Mouse (Mus musculus) embryonic facial prominence, embryonic 13.5 days (tissue): ENCODE results near the gene Gm13276. TPM values are rescaled to one million over a fixed set of nuclear protein-coding genes. Genes with fewer than 3 reads are reported as not detected.
"Not testable (repeated sequence)": the region's sequence is repeated elsewhere in the genome, so short reads cannot be mapped to it uniquely, and the experiment has no call there.

ENCODE experiments used
- ATAC-seq: fragments of 200-750 bp; cut with Nextera tagmentation; 2 replicates; pipeline ENCODE4 v1.8.0; 2017; ENCODE audit warnings: low read depth; ENCODE audit not compliant: insufficient number of reproducible peaks, insufficient read depth, low FRiP score, low TSS enrichment
- H3K27ac ChIP-seq: fragments of 300-500 bp; sonication (generic); 2 replicates; pipeline ENCODE4 v1.5.1; 2015; ENCODE audit warnings: moderate library complexity, mild to moderate bottlenecking, inconsistent platforms
- H3K27me3 ChIP-seq: fragments of 300-500 bp; sonication (generic); 2 replicates; pipeline ENCODE4 v1.6.1; 2015; ENCODE audit warnings: mild to moderate bottlenecking, inconsistent platforms
- H3K36me3 ChIP-seq: fragments of 300-500 bp; sonication (generic); 2 replicates; pipeline ENCODE4 v1.6.1; 2015; ENCODE audit warnings: mild to moderate bottlenecking, inconsistent platforms
- H3K4me1 ChIP-seq: fragments of 300-500 bp; sonication (generic); 2 replicates; pipeline ENCODE4 v1.6.1; 2015; ENCODE audit warnings: inconsistent platforms
- H3K4me2 ChIP-seq: fragments of 300-500 bp; sonication (generic); 2 replicates; pipeline ENCODE4 v1.6.1; 2015; ENCODE audit warnings: moderate library complexity, mild to moderate bottlenecking, inconsistent platforms
- H3K4me3 ChIP-seq: fragments of 300-500 bp; sonication (generic); 2 replicates; pipeline ENCODE4 v1.5.1; 2015; ENCODE audit warnings: mild to moderate bottlenecking, inconsistent platforms
- H3K9ac ChIP-seq: fragments of 300-500 bp; sonication (generic); 2 replicates; pipeline ENCODE4 v1.6.1; 2015; ENCODE audit warnings: mild to moderate bottlenecking, inconsistent platforms
- H3K9me3 ChIP-seq: fragments of 300-500 bp; sonication (generic); 2 replicates; pipeline ENCODE4 v1.6.1; 2016; ENCODE audit warnings: inconsistent platforms
- WGBS: fragments of 180-500 bp; shearing (Covaris S2); methylation state at CpG from one replicate; pipeline ENCODE4 v1.1.7; 2015; ENCODE audit warnings: mixed read lengths; 5-methylcytosine and 5-hydroxymethylcytosine counted together
- polyA plus RNA-seq: library from polyadenylated mRNA; unstranded; fragments of >200 nt; fragmentation: Nextera tagmentation; extraction: Ambion mirVana; gene quantifications from 2 replicates; pipeline ENCODE4 v1.2.1, GENCODE M21; 2015

Gene Gm13276
- polyA plus RNA-seq, 1 experiment from 2014 or later, result not detected

DNA sequence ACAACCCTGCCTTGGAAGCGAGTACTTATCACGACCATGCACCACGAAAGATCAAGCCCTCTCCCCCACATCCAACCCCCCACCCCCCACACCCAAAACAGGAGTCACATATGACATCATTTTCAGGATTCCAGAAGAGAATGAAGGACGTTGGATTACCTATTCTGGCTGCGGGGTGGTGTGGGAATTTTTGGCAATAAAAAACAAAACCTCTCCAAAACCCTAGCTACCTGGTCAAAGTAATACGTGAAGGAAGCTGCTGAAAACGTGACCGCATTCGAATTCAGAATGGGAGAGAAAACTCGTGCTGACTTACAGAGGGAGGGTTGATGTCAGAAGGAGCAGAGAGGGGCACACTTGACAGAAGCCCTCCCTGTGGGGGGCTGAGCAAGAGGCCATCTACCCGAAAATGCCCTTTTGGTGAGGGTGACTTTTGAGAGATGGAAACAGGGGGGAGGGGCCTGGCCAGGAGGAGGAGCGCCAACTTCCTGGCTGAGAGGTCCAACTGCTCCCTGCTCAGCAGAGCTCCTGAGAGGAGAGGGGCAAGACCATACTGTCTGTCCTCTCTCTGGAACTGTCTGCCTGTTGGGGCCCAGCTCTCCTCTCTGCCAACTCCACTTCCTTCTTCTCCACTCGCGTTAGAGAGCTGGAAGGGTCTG lies 25.8 kb upstream of the Gm13276 start, which contains the start of gene Gm13283:
Gm13283 (plus strand) TSS at position 510 of the 659 bp plus-strand sequence.
- peak within 1 kb of the TSS; percentile 68 for H3K27ac ChIP-seq
- peak within 1 kb of the TSS; percentile 60 for H3K4me2 ChIP-seq
- WGBS, result 20% methylated on average over 9 of the region's 14 CpGs
- not testable (repeated sequence) for H3K9me3 ChIP-seq, H3K36me3 ChIP-seq, H3K4me1 ChIP-seq, ATAC-seq, H3K27me3 ChIP-seq
- peak within 1 kb of the TSS; percentile 61; the same call in 1 of the 2 replicates for H3K9ac ChIP-seq
- H3K4me3 ChIP-seq, result peak within 1 kb of the TSS; percentile 45

DNA sequence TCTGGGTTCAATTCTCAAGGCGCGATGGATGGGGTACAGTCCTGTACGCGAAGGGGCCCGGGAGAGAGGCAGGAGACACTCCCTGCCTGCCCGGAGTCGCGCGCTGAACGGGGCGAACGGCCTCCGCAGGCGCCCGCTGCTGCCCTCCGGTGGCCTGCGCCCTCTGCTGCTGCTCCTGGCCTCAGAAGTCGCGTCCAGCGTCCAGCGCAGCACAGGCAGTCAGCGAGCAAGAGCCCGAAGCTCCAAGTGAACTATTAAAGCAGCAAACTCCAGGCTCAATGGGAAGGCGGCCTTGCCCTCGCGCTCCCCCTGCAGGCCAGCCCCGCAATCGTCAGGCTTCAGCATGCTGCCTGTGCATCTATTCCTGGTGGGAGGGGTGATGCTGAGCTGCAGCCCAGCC lies 25.1 kb upstream of the Gm13276 start:
- H3K36me3 ChIP-seq, H3K9me3 ChIP-seq, H3K27me3 ChIP-seq, H3K4me1 ChIP-seq, ATAC-seq: not testable (repeated sequence)
- Histone ChIP-seq H3K4me3 (peak overlapping the region; percentile 45), H3K9ac (peak overlapping the region; percentile 61; the same call in 1 of the 2 replicates), H3K27ac (peak overlapping the region; percentile 68), H3K4me2 (peak overlapping the region; percentile 60)
- under 1% methylated on average over 26 of the region's 28 CpGs for WGBS

DNA sequence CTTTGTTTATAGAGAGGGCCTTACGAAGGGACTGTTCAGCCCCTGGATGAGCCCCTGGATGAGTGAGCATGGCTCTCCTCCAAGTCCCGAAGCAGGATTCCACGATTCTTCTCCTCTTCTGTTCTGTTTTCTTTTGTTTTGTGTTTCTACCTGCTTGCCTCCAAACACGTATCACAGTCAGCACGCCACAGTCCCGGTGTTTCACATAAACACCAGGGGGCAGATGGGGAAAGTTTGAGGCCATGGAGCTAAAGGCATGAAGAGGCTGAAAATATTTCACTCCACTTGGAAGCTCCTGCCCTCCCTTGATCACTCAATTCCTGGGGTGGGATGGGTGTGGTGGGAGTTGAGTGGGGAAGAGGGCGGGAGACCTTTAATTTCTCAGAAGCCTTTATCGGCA lies 23.7 kb upstream of the Gm13276 start:
- 76% methylated on average over 6 of the region's 8 CpGs for WGBS
- not testable (repeated sequence) for ATAC-seq, H3K4me2 ChIP-seq

DNA sequence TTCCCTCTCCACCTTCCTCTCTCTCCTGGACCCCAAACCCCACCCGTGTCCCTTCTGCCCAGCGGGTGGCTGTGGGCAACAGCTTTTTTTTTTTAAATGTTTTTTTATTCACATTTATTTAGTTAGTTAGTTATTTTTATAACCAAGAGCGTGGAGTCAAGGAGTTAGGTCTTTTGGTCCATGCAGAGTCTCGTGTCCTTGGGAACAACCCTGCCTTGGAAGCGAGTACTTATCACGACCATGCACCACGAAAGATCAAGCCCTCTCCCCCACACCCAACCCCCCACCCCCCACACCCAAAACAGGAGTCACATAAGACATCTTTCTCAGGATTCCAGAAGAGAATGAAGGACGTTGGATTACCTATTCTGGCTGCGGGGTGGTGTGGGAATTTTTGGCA lies 23.2 kb upstream of the Gm13276 start:
- WGBS, result 48% methylated on average over 9 of the region's 9 CpGs
- peak overlapping the region; percentile 51; the same call in 1 of the 2 replicates for H3K4me2 ChIP-seq
- not testable (repeated sequence) for H3K9ac ChIP-seq, H3K27ac ChIP-seq, H3K27me3 ChIP-seq, H3K36me3 ChIP-seq, ATAC-seq, H3K4me3 ChIP-seq, H3K9me3 ChIP-seq, H3K4me1 ChIP-seq

More for the DNA sequence above, 23.7 kb upstream of the Gm13276 start:
- not testable (repeated sequence) for H3K27ac ChIP-seq, H3K9ac ChIP-seq, H3K4me3 ChIP-seq, H3K27me3 ChIP-seq, H3K36me3 ChIP-seq, H3K4me1 ChIP-seq, H3K9me3 ChIP-seq

DNA sequence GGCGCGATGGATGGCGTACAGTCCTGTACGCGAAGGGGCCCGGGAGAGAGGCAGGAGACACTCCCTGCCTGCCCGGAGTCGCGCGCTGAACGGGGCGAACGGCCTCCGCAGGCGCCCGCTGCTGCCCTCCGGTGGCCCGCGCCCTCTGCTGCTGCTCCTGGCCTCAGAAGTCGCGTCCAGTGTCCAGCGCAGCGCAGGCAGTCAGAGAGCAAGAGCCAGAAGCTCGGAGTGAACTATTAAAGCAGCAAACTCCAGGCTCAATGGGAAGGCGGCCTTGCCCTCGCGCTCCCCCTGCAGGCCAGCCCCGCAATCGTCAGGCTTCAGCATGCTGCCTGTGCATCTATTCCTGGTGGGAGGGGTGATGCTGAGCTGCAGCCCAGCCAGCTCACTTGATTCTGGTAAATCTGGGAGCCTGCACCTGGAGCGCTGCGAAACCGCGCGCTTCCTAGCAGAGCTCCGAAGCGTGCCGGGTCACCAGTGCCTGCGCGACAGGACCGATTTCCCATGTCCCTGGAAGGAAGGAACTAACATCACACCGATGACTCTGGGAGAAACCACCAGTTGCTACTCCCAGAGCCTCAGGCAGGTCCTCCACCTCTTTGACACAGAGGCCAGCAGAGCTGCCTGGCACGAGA lies 22.0 kb upstream of the Gm13276 start:
- H3K27me3 ChIP-seq, ATAC-seq, H3K36me3 ChIP-seq, H3K9me3 ChIP-seq, H3K4me1 ChIP-seq: not testable (repeated sequence)
- WGBS, result 5% methylated on average over 29 of the region's 42 CpGs
- Histone ChIP-seq H3K27ac (peak overlapping the region; percentile 64; the same call in 1 of the 2 replicates), H3K9ac (peak overlapping the region; percentile 67), H3K4me3 (peak overlapping the region; percentile 45), H3K4me2 (peak overlapping the region; percentile 57)

DNA sequence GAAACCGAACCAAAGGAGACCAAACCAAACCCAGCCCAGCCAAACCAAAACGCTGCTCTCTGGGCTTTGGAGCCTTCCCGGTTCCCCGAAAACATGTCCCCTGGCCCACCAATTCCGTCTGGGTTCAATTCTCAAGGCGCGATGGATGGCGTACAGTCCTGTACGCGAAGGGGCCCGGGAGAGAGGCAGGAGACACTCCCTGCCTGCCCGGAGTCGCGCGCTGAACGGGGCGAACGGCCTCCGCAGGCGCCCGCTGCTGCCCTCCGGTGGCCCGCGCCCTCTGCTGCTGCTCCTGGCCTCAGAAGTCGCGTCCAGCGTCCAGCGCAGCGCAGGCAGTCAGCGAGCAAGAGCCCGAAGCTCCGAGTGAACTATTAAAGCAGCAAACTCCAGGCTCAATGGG lies 12.0 kb upstream of the Gm13276 start, which contains the start of gene Gm13290:
Gm13290 (plus strand) TSS at position 301 of the 400 bp plus-strand sequence.
- ATAC-seq, H3K27me3 ChIP-seq, H3K4me3 ChIP-seq, H3K27ac ChIP-seq, H3K9ac ChIP-seq, H3K36me3 ChIP-seq, H3K9me3 ChIP-seq, H3K4me2 ChIP-seq, H3K4me1 ChIP-seq: not testable (repeated sequence)
- no CpG with 5 or more reads among the region's 32 CpGs for WGBS

DNA sequence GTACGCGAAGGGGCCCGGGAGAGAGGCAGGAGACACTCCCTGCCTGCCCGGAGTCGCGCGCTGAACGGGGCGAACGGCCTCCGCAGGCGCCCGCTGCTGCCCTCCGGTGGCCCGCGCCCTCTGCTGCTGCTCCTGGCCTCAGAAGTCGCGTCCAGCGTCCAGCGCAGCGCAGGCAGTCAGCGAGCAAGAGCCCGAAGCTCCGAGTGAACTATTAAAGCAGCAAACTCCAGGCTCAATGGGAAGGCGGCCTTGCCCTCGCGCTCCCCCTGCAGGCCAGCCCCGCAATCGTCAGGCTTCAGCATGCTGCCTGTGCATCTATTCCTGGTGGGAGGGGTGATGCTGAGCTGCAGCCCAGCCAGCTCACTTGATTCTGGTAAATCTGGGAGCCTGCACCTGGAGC lies 8.9 kb upstream of the Gm13276 start, which contains the start of gene Gm13289:
Gm13289 (plus strand) TSS at position 301 of the 400 bp plus-strand sequence.
- H3K9ac ChIP-seq, H3K27me3 ChIP-seq, H3K27ac ChIP-seq, H3K9me3 ChIP-seq, ATAC-seq, H3K4me1 ChIP-seq, H3K4me2 ChIP-seq, H3K36me3 ChIP-seq, H3K4me3 ChIP-seq: not testable (repeated sequence)
- WGBS, result no CpG with 5 or more reads among the region's 29 CpGs

DNA sequence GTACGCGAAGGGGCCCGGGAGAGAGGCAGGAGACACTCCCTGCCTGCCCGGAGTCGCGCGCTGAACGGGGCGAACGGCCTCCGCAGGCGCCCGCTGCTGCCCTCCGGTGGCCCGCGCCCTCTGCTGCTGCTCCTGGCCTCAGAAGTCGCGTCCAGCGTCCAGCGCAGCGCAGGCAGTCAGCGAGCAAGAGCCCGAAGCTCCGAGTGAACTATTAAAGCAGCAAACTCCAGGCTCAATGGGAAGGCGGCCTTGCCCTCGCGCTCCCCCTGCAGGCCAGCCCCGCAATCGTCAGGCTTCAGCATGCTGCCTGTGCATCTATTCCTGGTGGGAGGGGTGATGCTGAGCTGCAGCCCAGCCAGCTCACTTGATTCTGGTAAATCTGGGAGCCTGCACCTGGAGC lies 6.0 kb upstream of the Gm13276 start, which contains the start of gene Gm13272:
Gm13272 (plus strand) TSS at position 301 of the 400 bp plus-strand sequence.
- H3K36me3 ChIP-seq, H3K4me1 ChIP-seq, H3K4me2 ChIP-seq, ATAC-seq, H3K4me3 ChIP-seq, H3K9ac ChIP-seq, H3K27me3 ChIP-seq, H3K9me3 ChIP-seq, H3K27ac ChIP-seq: not testable (repeated sequence)
- WGBS, result no CpG with 5 or more reads among the region's 29 CpGs

DNA sequence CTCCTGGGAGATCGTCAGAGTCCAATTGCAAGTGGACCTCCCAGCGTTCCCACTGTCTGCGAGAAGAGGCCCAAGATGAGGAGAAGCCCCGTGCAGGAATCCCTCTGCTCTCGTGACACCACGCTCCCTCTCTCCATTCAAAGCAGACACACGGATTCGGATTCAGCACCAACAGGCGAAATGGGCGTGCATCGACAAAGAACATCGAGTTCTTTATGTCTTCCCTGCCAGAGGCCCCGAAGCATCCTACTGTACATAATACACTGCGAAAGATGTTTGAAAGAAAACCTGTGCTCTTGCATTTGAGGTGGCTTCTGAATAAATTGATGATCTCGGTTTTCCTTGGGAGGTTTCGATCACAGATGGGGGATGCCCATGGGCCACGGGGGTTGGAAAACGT lies 5.2 kb upstream of the Gm13276 start:
- H3K9me3 ChIP-seq, H3K4me1 ChIP-seq, H3K4me3 ChIP-seq, ATAC-seq, H3K4me2 ChIP-seq, H3K9ac ChIP-seq, H3K27ac ChIP-seq, H3K36me3 ChIP-seq, H3K27me3 ChIP-seq: not testable (repeated sequence)
- WGBS, result 41% methylated on average over 16 of the region's 18 CpGs

DNA sequence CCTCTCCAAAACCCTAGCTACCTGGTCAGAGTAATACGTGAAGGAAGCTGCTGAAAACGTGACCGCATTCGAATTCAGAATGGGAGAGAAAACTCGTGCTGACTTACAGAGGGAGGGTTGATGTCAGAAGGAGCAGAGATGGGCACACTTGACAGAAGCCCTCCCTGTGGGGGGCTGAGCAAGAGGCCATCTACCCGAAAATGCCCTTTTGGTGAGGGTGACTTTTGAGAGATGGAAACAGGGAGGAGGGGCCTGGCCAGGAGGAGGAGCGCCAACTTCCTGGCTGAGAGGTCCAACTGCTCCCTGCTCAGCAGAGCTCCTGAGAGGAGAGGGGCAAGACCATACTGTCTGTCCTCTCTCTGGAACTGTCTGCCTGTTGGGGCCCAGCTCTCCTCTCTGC lies 3.7 kb upstream of the Gm13276 start, which contains the start of gene Ifnz:
Ifnz (plus strand) TSS at position 301 of the 400 bp plus-strand sequence.
- H3K27ac ChIP-seq, H3K9me3 ChIP-seq, ATAC-seq, H3K4me1 ChIP-seq, H3K27me3 ChIP-seq, H3K36me3 ChIP-seq: not testable (repeated sequence)
- WGBS, result 15% methylated on average over 5 of the region's 7 CpGs
- Histone ChIP-seq H3K4me3 (peak within 1 kb of the TSS; percentile 30), H3K4me2 (peak within 1 kb of the TSS; percentile 47), H3K9ac (0 out of 2 replicates have a peak within 1 kb of the TSS, but pooled peaks have one; percentile 21)

DNA sequence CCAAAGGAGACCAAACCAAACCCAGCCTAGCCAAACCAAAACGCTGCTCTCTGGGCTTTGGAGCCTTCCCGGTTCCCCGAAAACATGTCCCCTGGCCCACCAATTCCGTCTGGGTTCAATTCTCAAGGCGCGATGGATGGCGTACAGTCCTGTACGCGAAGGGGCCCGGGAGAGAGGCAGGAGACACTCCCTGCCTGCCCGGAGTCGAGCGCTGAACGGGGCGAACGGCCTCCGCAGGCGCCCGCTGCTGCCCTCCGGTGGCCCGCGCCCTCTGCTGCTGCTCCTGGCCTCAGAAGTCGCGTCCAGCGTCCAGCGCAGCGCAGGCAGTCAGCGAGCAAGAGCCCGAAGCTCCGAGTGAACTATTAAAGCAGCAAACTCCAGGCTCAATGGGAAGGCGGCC lies 3.2 kb upstream of the Gm13276 start:
- H3K27me3 ChIP-seq, H3K27ac ChIP-seq, H3K9me3 ChIP-seq, H3K36me3 ChIP-seq, H3K4me1 ChIP-seq, ATAC-seq: not testable (repeated sequence)
- Histone ChIP-seq H3K9ac (0 out of 2 replicates have a peak overlapping the region, but pooled peaks have one; percentile 21), H3K4me2 (peak overlapping the region; percentile 47), H3K4me3 (peak overlapping the region; percentile 30)
- WGBS, result 0% methylated on average over 14 of the region's 31 CpGs

DNA sequence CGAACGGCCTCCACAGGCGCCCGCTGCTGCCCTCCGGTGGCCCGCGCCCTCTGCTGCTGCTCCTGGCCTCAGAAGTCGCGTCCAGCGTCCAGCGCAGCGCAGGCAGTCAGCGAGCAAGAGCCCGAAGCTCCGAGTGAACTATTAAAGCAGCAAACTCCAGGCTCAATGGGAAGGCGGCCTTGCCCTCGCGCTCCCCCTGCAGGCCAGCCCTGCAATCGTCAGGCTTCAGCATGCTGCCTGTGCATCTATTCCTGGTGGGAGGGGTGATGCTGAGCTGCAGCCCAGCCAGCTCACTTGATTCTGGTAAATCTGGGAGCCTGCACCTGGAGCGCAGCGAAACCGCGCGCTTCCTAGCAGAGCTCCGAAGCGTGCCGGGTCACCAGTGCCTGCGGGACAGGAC lies 2.9 kb downstream of the Gm13276 start, which contains the start of gene Gm13277:
Gm13277 (plus strand) TSS at position 231 of the 400 bp plus-strand sequence.
- not testable (repeated sequence) for H3K36me3 ChIP-seq, H3K9me3 ChIP-seq, H3K9ac ChIP-seq, ATAC-seq, H3K4me1 ChIP-seq, H3K4me2 ChIP-seq, H3K27ac ChIP-seq, H3K27me3 ChIP-seq, H3K4me3 ChIP-seq
- WGBS, result 2% methylated on average over 4 of the region's 28 CpGs
